Mouse (Mus musculus): Measurements from ENCODE around the gene Lamc1. TPM values are rescaled to one million over a fixed set of nuclear protein-coding genes. Genes with fewer than 3 reads are reported as not detected.
"Not testable (repeated sequence)": the region's sequence is repeated elsewhere in the genome, so short reads cannot be mapped to it uniquely, and the experiment has no call there.

Gene Lamc1
- total and polyA plus RNA-seq, 3 experiments: 13.1 to 174 (median 32.4) TPM

- not testable (repeated sequence) for H3K9ac ChIP-seq (ENCODE audit: control insufficient read depth, low read depth, low read length, poor library complexity, severe bottlenecking); H3K4me1 ChIP-seq (ENCODE audit: control insufficient read depth in 1 of 2, insufficient read depth in 2 of 2, low read length in 2 of 2); H3K9me3 ChIP-seq (replicated peaks; ENCODE audit: insufficient read depth, low read length); DNase-seq (ENCODE audit: low read depth, low spot score); H3K27ac ChIP-seq (ENCODE audit: control insufficient read depth, low read depth, low read length); H3K4me3 ChIP-seq (ENCODE audit: control insufficient read depth in 1 of 2, insufficient read depth in 1 of 2, low read depth in 2 of 2, low read length in 2 of 2); H3K79me2 ChIP-seq (ENCODE audit: control insufficient read depth, insufficient read depth, low read length, poor library complexity); H3K36me3 ChIP-seq (ENCODE audit: control insufficient read depth in 1 of 2, insufficient read depth in 2 of 2, low read length in 2 of 2); H3K27me3 ChIP-seq (ENCODE audit: control insufficient read depth in 1 of 2, insufficient read depth in 2 of 2, low read length in 2 of 2)
Measured at GRCm38 (mm10) chr1:153305249-153305648, 27.3 kb downstream of the Lamc1 start.

- not testable (repeated sequence) for H3K27me3 ChIP-seq (ENCODE audit: control insufficient read depth in 1 of 2, insufficient read depth in 2 of 2, low read length in 2 of 2); H3K27ac ChIP-seq (ENCODE audit: control insufficient read depth, low read depth, low read length); H3K4me3 ChIP-seq (ENCODE audit: control insufficient read depth in 1 of 2, insufficient read depth in 1 of 2, low read depth in 2 of 2, low read length in 2 of 2); H3K79me2 ChIP-seq (ENCODE audit: control insufficient read depth, insufficient read depth, low read length, poor library complexity); H3K36me3 ChIP-seq (ENCODE audit: control insufficient read depth in 1 of 2, insufficient read depth in 2 of 2, low read length in 2 of 2); H3K4me1 ChIP-seq (ENCODE audit: control insufficient read depth in 1 of 2, insufficient read depth in 2 of 2, low read length in 2 of 2); H3K9ac ChIP-seq (ENCODE audit: control insufficient read depth, low read depth, low read length, poor library complexity, severe bottlenecking); H3K9me3 ChIP-seq (replicated peaks; ENCODE audit: insufficient read depth, low read length); DNase-seq (ENCODE audit: low read depth, low spot score)
Measured at GRCm38 (mm10) chr1:153299436-153299835, 33.1 kb downstream of the Lamc1 start.

- H3K9ac ChIP-seq (ENCODE audit: control insufficient read depth, low read depth, low read length, poor library complexity, severe bottlenecking); H3K4me3 ChIP-seq (ENCODE audit: control insufficient read depth in 1 of 2, insufficient read depth in 1 of 2, low read depth in 2 of 2, low read length in 2 of 2); DNase-seq (ENCODE audit: low read depth, low spot score); H3K27ac ChIP-seq (ENCODE audit: control insufficient read depth, low read depth, low read length); H3K9me3 ChIP-seq (replicated peaks; ENCODE audit: insufficient read depth, low read length); H3K36me3 ChIP-seq (ENCODE audit: control insufficient read depth in 1 of 2, insufficient read depth in 2 of 2, low read length in 2 of 2); H3K27me3 ChIP-seq (ENCODE audit: control insufficient read depth in 1 of 2, insufficient read depth in 2 of 2, low read length in 2 of 2); H3K79me2 ChIP-seq (ENCODE audit: control insufficient read depth, insufficient read depth, low read length, poor library complexity); H3K4me1 ChIP-seq (ENCODE audit: control insufficient read depth in 1 of 2, insufficient read depth in 2 of 2, low read length in 2 of 2): not testable (repeated sequence)
Measured at GRCm38 (mm10) chr1:153297774-153298363, 34.7 kb downstream of the Lamc1 start.

GRCm38 (mm10) chr1:153296035-153296434 is 36.6 kb downstream of the Lamc1 start:
- Histone ChIP-seq H3K4me1 (ENCODE audit: control insufficient read depth in 1 of 2, insufficient read depth in 2 of 2, low read length in 2 of 2) (peaks cover 6 to 9% of the 10 kb centered on the region in 2 experiments), H3K4me3 (ENCODE audit: control insufficient read depth in 1 of 2, insufficient read depth in 1 of 2, low read depth in 2 of 2, low read length in 2 of 2) (no peak overlapping the region), H3K27me3 (ENCODE audit: control insufficient read depth in 1 of 2, insufficient read depth in 2 of 2, low read length in 2 of 2) (no peaks in the 10 kb centered on the region), H3K79me2 (ENCODE audit: control insufficient read depth, insufficient read depth, low read length, poor library complexity) (peaks cover 1% of the 10 kb centered on the region; the same call in 1 of the 2 replicates), H3K9me3 (replicated peaks; ENCODE audit: insufficient read depth, low read length) (no peaks in the 10 kb centered on the region), H3K27ac (ENCODE audit: control insufficient read depth, low read depth, low read length) (no peak overlapping the region), H3K9ac (ENCODE audit: control insufficient read depth, low read depth, low read length, poor library complexity, severe bottlenecking) (no peak overlapping the region), H3K36me3 (ENCODE audit: control insufficient read depth in 1 of 2, insufficient read depth in 2 of 2, low read length in 2 of 2) (peaks cover 0 to 6% of the 10 kb centered on the region in 2 experiments; a peak in 2 of 4 replicates)
- TF ChIP-seq HCFC1 (IDR thresholded peaks at IDR 0.05; ENCODE audit: low read depth, low read length) (no peak), MAFK (IDR thresholded peaks at IDR 0.05; ENCODE audit: borderline replicate concordance, low read depth, low read length) (peak; percentile 43; the same call in 1 of the 2 replicates)
- DNase-seq (ENCODE audit: low read depth, low spot score): no peak

GRCm38 (mm10) chr1:153292892-153293291 is 39.7 kb downstream of the Lamc1 start:
- Histone ChIP-seq H3K79me2 (ENCODE audit: control insufficient read depth, insufficient read depth, low read length, poor library complexity) (peaks cover 1% of the 10 kb centered on the region; the same call in 1 of the 2 replicates), H3K27me3 (ENCODE audit: control insufficient read depth in 1 of 2, insufficient read depth in 2 of 2, low read length in 2 of 2) (no peaks in the 10 kb centered on the region), H3K27ac (ENCODE audit: control insufficient read depth, low read depth, low read length) (no peak overlapping the region), H3K36me3 (ENCODE audit: control insufficient read depth in 1 of 2, insufficient read depth in 2 of 2, low read length in 2 of 2) (peaks cover 0 to 8% of the 10 kb centered on the region in 2 experiments; a peak in 2 of 4 replicates), H3K4me3 (ENCODE audit: control insufficient read depth in 1 of 2, insufficient read depth in 1 of 2, low read depth in 2 of 2, low read length in 2 of 2) (no peak overlapping the region), H3K9ac (ENCODE audit: control insufficient read depth, low read depth, low read length, poor library complexity, severe bottlenecking) (no peak overlapping the region), H3K4me1 (ENCODE audit: control insufficient read depth in 1 of 2, insufficient read depth in 2 of 2, low read length in 2 of 2) (peaks cover 6 to 11% of the 10 kb centered on the region in 2 experiments), H3K9me3 (replicated peaks; ENCODE audit: insufficient read depth, low read length) (no peaks in the 10 kb centered on the region)
- DNase-seq (ENCODE audit: low read depth, low spot score): no peak
- TF ChIP-seq USF2 (IDR thresholded peaks at IDR 0.05; ENCODE audit: borderline replicate concordance in 1 of 2, insufficient read depth in 1 of 2, low read depth in 1 of 2, low read length in 2 of 2): no peak
- TF ChIP-seq USF1 (IDR thresholded peaks at IDR 0.05; ENCODE audit: low read depth, low read length): peak; percentile 68
- no peak for TF ChIP-seq CHD2 (IDR thresholded peaks at IDR 0.05; ENCODE audit: low read length)

Data from MEL (cell line).